Mouse (Mus musculus) limb, embryonic 14.5 days (tissue): Measurements from ENCODE around the gene Gm32717. TPM values are rescaled to one million over a fixed set of nuclear protein-coding genes. Genes with fewer than 3 reads are reported as not detected.
"Not testable (repeated sequence)": the region's sequence is repeated elsewhere in the genome, so short reads cannot be mapped to it uniquely, and the experiment has no call there.

Experiments used
- ATAC-seq: fragments of 200-750 bp; cut with Nextera tagmentation; 2 replicates; pipeline ENCODE4 v1.8.0; 2017; ENCODE audit warnings: low read depth, moderate number of reproducible peaks, moderate TSS enrichment; ENCODE audit not compliant: low FRiP score
- DNase-seq: peaks from one replicate; pipeline ENCODE4 v3.0.0-alpha.2; 2015; ENCODE audit warnings: low spot score
- H3K27ac ChIP-seq: fragments of 300-500 bp; sonication (generic); replicated peaks from 2 replicates; pipeline ENCODE4 v1.5.1; 2014; ENCODE audit warnings: low read depth, mild to moderate bottlenecking, low read length, moderate library complexity, mixed read lengths
- H3K27me3 ChIP-seq: fragments of 300-500 bp; sonication (generic); 2 replicates; pipeline ENCODE4 v1.6.1; 2014; ENCODE audit warnings: low read length, mixed read lengths; ENCODE audit not compliant: control insufficient read depth, insufficient read depth
- H3K36me3 ChIP-seq: fragments of 300-500 bp; sonication (generic); 2 replicates; pipeline ENCODE4 v1.6.1; 2014; ENCODE audit warnings: mild to moderate bottlenecking, low read length, moderate library complexity, mixed read lengths; ENCODE audit not compliant: control insufficient read depth, insufficient read depth
- H3K4me1 ChIP-seq: fragments of 300-500 bp; sonication (generic); 2 replicates; pipeline ENCODE4 v1.6.1; 2014; ENCODE audit warnings: antibody characterized with exemption, low read length, mixed read lengths; ENCODE audit not compliant: control insufficient read depth, insufficient read depth
- H3K4me2 ChIP-seq: fragments of 300-500 bp; sonication (generic); replicated peaks from 2 replicates; pipeline ENCODE4 v1.6.1; 2014; ENCODE audit warnings: low read depth, mild to moderate bottlenecking, low read length, moderate library complexity; ENCODE audit not compliant: severe bottlenecking
- H3K4me3 ChIP-seq: fragments of 300-500 bp; sonication (generic); replicated peaks from 2 replicates; pipeline ENCODE4 v1.5.1; 2014; ENCODE audit warnings: low read length
- H3K9ac ChIP-seq: fragments of 300-500 bp; sonication (generic); 2 replicates; pipeline ENCODE4 v1.6.1; 2014; ENCODE audit warnings: mild to moderate bottlenecking, low read depth, low read length, moderate library complexity; ENCODE audit not compliant: severe bottlenecking
- H3K9me3 ChIP-seq: fragments of 300-500 bp; sonication (generic); 2 replicates; pipeline ENCODE4 v1.6.1; 2016; ENCODE audit warnings: low read length; ENCODE audit not compliant: control insufficient read depth
- WGBS: fragments of 180-500 bp; shearing (Covaris S2); extraction: QIAGEN DNeasy Blood & Tissue Kit; methylation state at CpG from one replicate; pipeline ENCODE4 v1.1.7; 2014; 5-methylcytosine and 5-hydroxymethylcytosine counted together
- polyA plus RNA-seq, 2 experiments: library from polyadenylated mRNA; depleted of rRNA in 1 of 2; stranded (reverse) in 1 of 2; unstranded in 1 of 2; fragments of >200 nt; fragmentation: Nextera tagmentation in 1 of 2; extraction: Ambion mirVana in 1 of 2; gene quantifications; 2 replicates each; pipeline versions ENCODE4 v1.2.1 to v1.2.3; 2012 to 2014

Gene Gm32717
- polyA plus RNA-seq (2012; rRNA removed): 0.03 TPM in 1 of 2 replicates, not detected in the other
- not detected in 2 replicates for polyA plus RNA-seq (2014; fragmentation: Nextera tagmentation; extraction: Ambion mirVana)

DNA sequence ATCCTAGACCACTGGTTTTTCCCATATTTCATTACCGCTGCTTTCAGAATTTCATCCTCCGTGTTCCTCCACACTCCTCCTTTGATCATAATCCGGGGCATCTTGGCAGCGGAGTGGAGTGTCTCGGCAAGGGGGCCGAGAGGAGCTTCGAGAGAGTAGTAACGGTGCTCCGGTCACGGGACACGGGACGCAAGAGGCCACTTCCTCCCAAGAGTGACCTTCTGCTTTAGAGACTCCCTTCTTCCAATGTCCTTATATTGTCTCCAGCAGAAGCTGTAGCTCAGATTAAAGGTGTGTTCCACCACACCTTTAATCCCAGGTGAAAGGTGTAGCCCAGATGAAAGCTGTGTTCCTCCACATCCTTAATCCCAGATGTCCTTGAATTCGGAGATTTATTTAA is at the start of gene Gm32717:
Gene Gm32717 (minus strand): TSS at position 101 of the 400 bp plus-strand sequence.
- H3K27me3 ChIP-seq, H3K9ac ChIP-seq, H3K4me2 ChIP-seq, H3K27ac ChIP-seq, ATAC-seq, H3K36me3 ChIP-seq, H3K9me3 ChIP-seq, DNase-seq, H3K4me3 ChIP-seq, H3K4me1 ChIP-seq: not testable (repeated sequence)
- WGBS: no CpG with 5 or more reads among the region's 13 CpGs

DNA sequence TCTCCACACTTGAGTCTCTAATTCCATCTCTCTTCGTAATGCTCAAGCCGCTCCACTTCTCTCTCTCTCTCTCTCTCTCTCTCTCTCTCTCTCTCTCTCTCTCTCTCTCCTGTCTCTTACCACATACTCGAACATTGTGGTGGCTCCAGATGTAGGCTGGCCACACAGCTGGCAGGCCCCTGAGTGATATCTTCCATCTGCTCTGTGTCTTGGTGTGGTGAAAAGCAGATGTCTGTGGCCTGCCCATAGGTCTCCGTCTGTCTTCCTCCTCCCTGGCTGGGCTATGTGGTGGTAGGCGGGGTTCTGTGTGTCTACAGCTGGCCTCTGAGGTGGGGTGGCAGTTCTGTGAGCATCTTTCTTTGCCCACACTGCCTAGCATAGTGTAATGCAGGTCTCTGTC is 42.4 kb upstream of the Gm32717 start:
- not testable (repeated sequence) for H3K27me3 ChIP-seq, H3K9ac ChIP-seq, H3K4me3 ChIP-seq, H3K4me1 ChIP-seq, DNase-seq, H3K27ac ChIP-seq, H3K4me2 ChIP-seq, H3K9me3 ChIP-seq, H3K36me3 ChIP-seq, ATAC-seq
- 83% methylated on average over 1 of the region's 5 CpGs for WGBS

DNA sequence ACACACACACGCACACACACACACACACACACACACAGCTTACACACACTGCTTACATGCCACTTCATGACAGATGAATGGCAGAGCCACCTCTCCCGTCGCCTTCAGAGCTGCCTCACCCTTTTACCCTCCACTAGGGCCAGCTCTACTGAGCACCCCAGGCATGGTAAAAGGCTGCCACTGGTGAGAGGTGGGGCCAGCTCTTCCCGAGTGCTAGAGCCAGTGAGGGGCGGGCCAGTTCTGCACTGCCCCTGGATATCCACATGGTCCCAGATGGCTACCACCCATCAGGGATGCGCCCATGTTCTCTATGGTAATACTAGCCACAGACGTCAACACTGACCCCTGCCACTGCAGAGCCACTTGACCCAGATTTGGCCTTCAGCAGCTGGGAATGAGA is 42.0 kb upstream of the Gm32717 start:
- not testable (repeated sequence) for H3K4me2 ChIP-seq, H3K27ac ChIP-seq, H3K36me3 ChIP-seq, H3K9ac ChIP-seq, DNase-seq, ATAC-seq, H3K4me1 ChIP-seq, H3K4me3 ChIP-seq, H3K27me3 ChIP-seq, H3K9me3 ChIP-seq
- 85% methylated on average over 5 of the region's 7 CpGs for WGBS

DNA sequence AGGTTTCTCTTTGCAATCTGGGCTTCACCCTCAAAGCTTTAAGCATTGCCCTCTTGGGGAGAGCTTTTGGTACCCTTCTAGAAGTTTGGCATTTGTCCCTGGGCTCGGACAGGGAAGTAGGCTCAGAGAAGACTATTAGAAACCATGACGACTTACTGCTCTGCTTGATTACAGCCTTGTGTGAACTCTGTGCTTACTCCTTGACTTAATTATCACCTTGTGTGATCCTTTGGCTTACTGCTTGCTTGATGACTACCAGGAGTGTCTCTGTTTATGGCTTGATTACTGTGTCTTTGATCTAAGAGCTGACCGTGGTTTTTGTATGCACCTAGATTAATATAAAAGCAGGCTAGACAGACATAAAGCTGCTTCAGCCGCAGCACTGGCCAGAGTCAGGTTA is 37.5 kb upstream of the Gm32717 start:
- not testable (repeated sequence) for ATAC-seq, H3K27ac ChIP-seq, H3K36me3 ChIP-seq, DNase-seq, H3K4me2 ChIP-seq, H3K9me3 ChIP-seq, H3K4me1 ChIP-seq, H3K4me3 ChIP-seq, H3K27me3 ChIP-seq, H3K9ac ChIP-seq
- no CpG with 5 or more reads among the region's 4 CpGs for WGBS

DNA sequence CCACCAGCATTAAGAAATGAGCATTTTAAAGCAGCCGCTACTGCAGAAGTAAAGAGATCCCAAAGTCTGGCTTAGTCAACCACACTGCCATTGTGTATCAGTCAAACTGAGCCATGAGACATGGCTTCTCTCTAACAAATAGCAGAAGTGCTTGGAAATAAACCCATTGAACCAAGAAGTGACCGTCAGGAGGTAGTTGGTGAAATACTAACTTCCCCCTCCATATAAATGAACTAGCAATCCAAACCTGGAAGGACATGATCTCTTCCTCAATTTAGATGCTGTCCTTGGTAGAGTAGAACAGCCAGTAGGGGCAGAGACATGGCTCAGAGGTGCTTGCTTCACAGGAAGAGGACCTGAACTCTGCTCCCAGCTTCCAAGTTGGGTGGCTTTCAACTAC is 30.8 kb upstream of the Gm32717 start:
- no CpG with 5 or more reads among the region's 2 CpGs for WGBS
- not testable (repeated sequence) for ATAC-seq, DNase-seq

DNA sequence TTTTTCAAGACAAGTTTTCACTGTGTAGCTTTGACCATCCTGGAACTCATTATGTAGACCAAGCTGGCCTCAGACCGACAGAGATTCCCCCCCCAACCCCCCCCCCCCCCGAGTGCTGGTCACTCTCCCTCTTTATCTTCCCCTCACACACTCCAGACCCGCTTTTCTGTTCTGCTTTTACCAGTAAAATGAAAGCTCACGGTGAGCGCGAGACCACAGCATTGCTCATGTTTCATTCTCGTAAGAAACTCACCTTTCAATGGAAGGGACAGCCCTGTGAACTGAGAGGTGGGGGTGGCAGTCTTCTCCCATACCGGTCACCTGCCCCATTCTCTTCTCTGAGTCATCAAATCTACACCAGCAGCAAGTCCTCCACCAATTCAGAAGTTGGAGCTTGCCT is 28.2 kb upstream of the Gm32717 start:
- DNase-seq, ATAC-seq: not testable (repeated sequence)
- no CpG with 5 or more reads among the region's 8 CpGs for WGBS

More for the DNA sequence above, 30.8 kb upstream of the Gm32717 start:
- H3K4me3 ChIP-seq, H3K27me3 ChIP-seq, H3K9me3 ChIP-seq, H3K36me3 ChIP-seq, H3K9ac ChIP-seq, H3K4me1 ChIP-seq, H3K4me2 ChIP-seq, H3K27ac ChIP-seq: not testable (repeated sequence)

DNA sequence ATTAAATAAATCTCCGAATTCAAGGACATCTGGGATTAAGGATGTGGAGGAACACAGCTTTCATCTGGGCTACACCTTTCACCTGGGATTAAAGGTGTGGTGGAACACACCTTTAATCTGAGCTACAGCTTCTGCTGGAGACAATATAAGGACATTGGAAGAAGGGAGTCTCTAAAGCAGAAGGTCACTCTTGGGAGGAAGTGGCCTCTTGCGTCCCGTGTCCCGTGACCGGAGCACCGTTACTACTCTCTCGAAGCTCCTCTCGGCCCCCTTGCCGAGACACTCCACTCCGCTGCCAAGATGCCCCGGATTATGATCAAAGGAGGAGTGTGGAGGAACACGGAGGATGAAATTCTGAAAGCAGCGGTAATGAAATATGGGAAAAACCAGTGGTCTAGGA is 17.8 kb upstream of the Gm32717 start, which contains the start of gene Gm32802:
Gene Gm32802 (plus strand): TSS at position 301 of the 400 bp plus-strand sequence.
- not testable (repeated sequence) for H3K27ac ChIP-seq, H3K4me3 ChIP-seq, ATAC-seq, H3K36me3 ChIP-seq, H3K4me2 ChIP-seq, H3K4me1 ChIP-seq, DNase-seq, H3K9me3 ChIP-seq, H3K9ac ChIP-seq, H3K27me3 ChIP-seq
- no CpG with 5 or more reads among the region's 13 CpGs for WGBS

More for the DNA sequence above, 28.2 kb upstream of the Gm32717 start:
- H3K9me3 ChIP-seq, H3K27ac ChIP-seq, H3K9ac ChIP-seq, H3K27me3 ChIP-seq, H3K4me1 ChIP-seq, H3K36me3 ChIP-seq, H3K4me2 ChIP-seq, H3K4me3 ChIP-seq: not testable (repeated sequence)
